Mouse (Mus musculus) limb, embryonic 14.5 days (tissue): ENCODE results near the gene Npas3. TPM values are rescaled to one million over a fixed set of nuclear protein-coding genes. Genes with fewer than 3 reads are reported as not detected.

ENCODE experiments used
- ATAC-seq: fragments of 200-750 bp; cut with Nextera tagmentation; 2 replicates; pipeline ENCODE4 v1.8.0; 2017; ENCODE audit warnings: low read depth, moderate number of reproducible peaks, moderate TSS enrichment; ENCODE audit not compliant: low FRiP score
- DNase-seq: peaks from one replicate; pipeline ENCODE4 v3.0.0-alpha.2; 2015; ENCODE audit warnings: low spot score
- H3K27ac ChIP-seq: fragments of 300-500 bp; sonication (generic); replicated peaks from 2 replicates; pipeline ENCODE4 v1.5.1; 2014; ENCODE audit warnings: low read depth, mild to moderate bottlenecking, low read length, moderate library complexity, mixed read lengths
- H3K27me3 ChIP-seq: fragments of 300-500 bp; sonication (generic); 2 replicates; pipeline ENCODE4 v1.6.1; 2014; ENCODE audit warnings: low read length, mixed read lengths; ENCODE audit not compliant: control insufficient read depth, insufficient read depth
- H3K36me3 ChIP-seq: fragments of 300-500 bp; sonication (generic); 2 replicates; pipeline ENCODE4 v1.6.1; 2014; ENCODE audit warnings: mild to moderate bottlenecking, low read length, moderate library complexity, mixed read lengths; ENCODE audit not compliant: control insufficient read depth, insufficient read depth
- H3K4me1 ChIP-seq: fragments of 300-500 bp; sonication (generic); 2 replicates; pipeline ENCODE4 v1.6.1; 2014; ENCODE audit warnings: antibody characterized with exemption, low read length, mixed read lengths; ENCODE audit not compliant: control insufficient read depth, insufficient read depth
- H3K4me2 ChIP-seq: fragments of 300-500 bp; sonication (generic); replicated peaks from 2 replicates; pipeline ENCODE4 v1.6.1; 2014; ENCODE audit warnings: low read depth, mild to moderate bottlenecking, low read length, moderate library complexity; ENCODE audit not compliant: severe bottlenecking
- H3K4me3 ChIP-seq: fragments of 300-500 bp; sonication (generic); replicated peaks from 2 replicates; pipeline ENCODE4 v1.5.1; 2014; ENCODE audit warnings: low read length
- H3K9ac ChIP-seq: fragments of 300-500 bp; sonication (generic); 2 replicates; pipeline ENCODE4 v1.6.1; 2014; ENCODE audit warnings: mild to moderate bottlenecking, low read depth, low read length, moderate library complexity; ENCODE audit not compliant: severe bottlenecking
- H3K9me3 ChIP-seq: fragments of 300-500 bp; sonication (generic); 2 replicates; pipeline ENCODE4 v1.6.1; 2016; ENCODE audit warnings: low read length; ENCODE audit not compliant: control insufficient read depth
- POLR2A ChIP-seq: fragments of 200-500 bp; IDR thresholded peaks from 2 replicates; pipeline ENCODE4 v1.8.0; 2012; ENCODE audit warnings: inconsistent platforms, mild to moderate bottlenecking, moderate library complexity, borderline replicate concordance; ENCODE audit not compliant: insufficient read depth, insufficient read length; ENCODE audit errors: extremely low read depth
- WGBS: fragments of 180-500 bp; shearing (Covaris S2); extraction: QIAGEN DNeasy Blood & Tissue Kit; methylation state at CpG from one replicate; pipeline ENCODE4 v1.1.7; 2014; 5-methylcytosine and 5-hydroxymethylcytosine counted together
- polyA plus RNA-seq, 2 experiments: library from polyadenylated mRNA; depleted of rRNA in 1 of 2; stranded (reverse) in 1 of 2; unstranded in 1 of 2; fragments of >200 nt; fragmentation: Nextera tagmentation in 1 of 2; extraction: Ambion mirVana in 1 of 2; gene quantifications; 2 replicates each; pipeline versions ENCODE4 v1.2.1 to v1.2.3; 2012 to 2014

Npas3 gene
- polyA plus RNA-seq, 2 experiments, result 5.3 to 5.9 TPM

GRCm38 (mm10) chr12:53631315-53632106 is 383.0 kb downstream of the Npas3 start:
- no peak for ATAC-seq

GRCm38 (mm10) chr12:53638571-53638970 is 390.1 kb downstream of the Npas3 start:
- ATAC-seq (no peak), DNase-seq (no peak)
- Histone ChIP-seq H3K4me1 (peaks cover 6% of the 10 kb centered on the region; the same call in 1 of the 2 replicates), H3K9ac (no peak overlapping the region), H3K36me3 (no peaks in the 10 kb centered on the region), H3K9me3 (no peaks in the 10 kb centered on the region), H3K4me2 (no peak overlapping the region), H3K27ac (no peak overlapping the region), H3K27me3 (no peaks in the 10 kb centered on the region), H3K4me3 (no peak overlapping the region)
- no peak for TF ChIP-seq POLR2A

More at GRCm38 (mm10) chr12:53631315-53632106, 383.0 kb downstream of the Npas3 start:
- Histone ChIP-seq H3K4me3 (no peak overlapping the region), H3K36me3 (no peaks in the 10 kb centered on the region), H3K4me1 (no peaks in the 10 kb centered on the region), H3K9ac (no peak overlapping the region), H3K27me3 (no peaks in the 10 kb centered on the region), H3K27ac (no peak overlapping the region), H3K9me3 (no peaks in the 10 kb centered on the region), H3K4me2 (no peak overlapping the region)
- WGBS, result 89% methylated on average over 4 of the region's 4 CpGs
- TF ChIP-seq POLR2A, result no peak
- DNase-seq, result no peak

- Histone ChIP-seq H3K4me2 (no peak overlapping the region), H3K27me3 (no peaks in the 10 kb centered on the region), H3K4me3 (no peak overlapping the region), H3K27ac (no peak overlapping the region), H3K4me1 (no peaks in the 10 kb centered on the region), H3K36me3 (no peaks in the 10 kb centered on the region), H3K9ac (no peak overlapping the region), H3K9me3 (no peaks in the 10 kb centered on the region)
- no peak for TF ChIP-seq POLR2A
- ATAC-seq (no peak), DNase-seq (no peak)
- 82% methylated on average over 2 of the region's 2 CpGs for WGBS
Observed at GRCm38 (mm10) chr12:53647282-53647681, 398.8 kb downstream of the Npas3 start.

- DNase-seq (no peak), ATAC-seq (no peak)
- Histone ChIP-seq H3K36me3 (no peaks in the 10 kb centered on the region), H3K4me3 (no peak overlapping the region), H3K27me3 (no peaks in the 10 kb centered on the region), H3K27ac (no peak overlapping the region), H3K9ac (no peak overlapping the region), H3K4me2 (no peak overlapping the region), H3K9me3 (no peaks in the 10 kb centered on the region), H3K4me1 (no peaks in the 10 kb centered on the region)
- 88% methylated on average over 6 of the region's 6 CpGs for WGBS
- no peak for TF ChIP-seq POLR2A
Observed at GRCm38 (mm10) chr12:53656301-53656700, 407.8 kb downstream of the Npas3 start.

- no peak overlapping the region for H3K4me3 ChIP-seq
- H3K4me2 ChIP-seq, result no peak overlapping the region
- WGBS, result 17% methylated on average over 5 of the region's 5 CpGs
- H3K36me3 ChIP-seq, result no peaks in the 10 kb centered on the region
- peak; percentile 79 for DNase-seq
- H3K4me1 ChIP-seq, result peaks cover 7% of the 10 kb centered on the region; the same call in 1 of the 2 replicates
- peak; percentile 82 for ATAC-seq
- no peak overlapping the region for H3K9ac ChIP-seq
- no peak for TF ChIP-seq POLR2A
- H3K27ac ChIP-seq, result no peak overlapping the region
- H3K9me3 ChIP-seq, result no peaks in the 10 kb centered on the region
- no peaks in the 10 kb centered on the region for H3K27me3 ChIP-seq
Observed at GRCm38 (mm10) chr12:53664084-53664483, 415.6 kb downstream of the Npas3 start.
